In genomic region chrX:106105464-106105863, GRCm38 (mm10) we compare ENCODE assay signal across 8 mouse cellular contexts. TPM values are rescaled to one million over a fixed set of nuclear protein-coding genes. Genes with fewer than 3 reads are reported as not detected.
A peak's percentile ranks its signal among the peaks of the same experiment; 100 is the strongest.
DNase-seq lines count a peak whose midpoint lies in the region; ATAC-seq and TF ChIP-seq lines count a peak whose summit lies in the region.

No protein-coding gene starts in this region.

- peak; percentile 19 for DNase-seq in heart, adult 8-10 months (ENCODE audit: low spot score)
- DNase-seq in CH12.LX (ENCODE audit: extremely low read depth), result no peak
- peak; percentile 25 to 33 for DNase-seq in cerebellum, adult 2 months
- DNase-seq in liver, postnatal 0 days, result peak; percentile 26
- no peak for DNase-seq in forebrain, embryonic 10.5 days (ENCODE audit: extremely low spot score, low spot score)

- H3K4me1 ChIP-seq in heart, embryonic 12.5 days (replicated peaks), result no peaks in the 10 kb centered on the region
- no peaks in the 10 kb centered on the region for H3K4me1 ChIP-seq in CH12.LX (ENCODE audit: control insufficient read depth in 1 of 2, insufficient read depth in 2 of 2)
- no peaks in the 10 kb centered on the region for H3K4me1 ChIP-seq in cerebellum, adult 2 months (ENCODE audit: control insufficient read depth, insufficient read depth, low read length)
- H3K4me1 ChIP-seq in intestine, embryonic 16.5 days (ENCODE audit: control insufficient read depth, insufficient read depth, low read length), result no peaks in the 10 kb centered on the region
- no peaks in the 10 kb centered on the region for H3K4me1 ChIP-seq in liver, postnatal 0 days (ENCODE audit: insufficient read depth)
- no peaks in the 10 kb centered on the region for H3K4me1 ChIP-seq in stomach, embryonic 16.5 days (ENCODE audit: control insufficient read depth, insufficient read depth, low read length)
- no peaks in the 10 kb centered on the region for H3K4me1 ChIP-seq in forebrain, embryonic 10.5 days

- no peak overlapping the region for H3K9ac ChIP-seq in heart, embryonic 12.5 days
- no peak overlapping the region for H3K9ac ChIP-seq in CH12.LX (ENCODE audit: insufficient read depth, low read depth)
- no peak overlapping the region for H3K9ac ChIP-seq in intestine, embryonic 16.5 days (ENCODE audit: low read depth, low read length)
- H3K9ac ChIP-seq in liver, postnatal 0 days (replicated peaks), result no peak overlapping the region
- H3K9ac ChIP-seq in stomach, embryonic 16.5 days (ENCODE audit: low read length), result no peak overlapping the region

- peak in 1 of 2 experiments; percentile 52; a peak in 2 of 4 replicates for TF ChIP-seq CTCF in CH12.LX (conservative IDR thresholded peaks at IDR 0.05 in 1 of 2, IDR thresholded peaks at IDR 0.05 in 1 of 2; ENCODE audit: low read depth in 2 of 2, low read length in 2 of 2)
- TF ChIP-seq CTCF in cerebellum, adult 2 months (IDR thresholded peaks at IDR 0.05; ENCODE audit: borderline replicate concordance, insufficient read depth, low read depth, low read length), result peak; percentile 47; the same call in 1 of the 2 replicates
- TF ChIP-seq CTCF in liver, postnatal 0 days (IDR thresholded peaks at IDR 0.05; ENCODE audit: low read depth), result peak; percentile 68

- no peak overlapping the region for H3K4me3 ChIP-seq in heart, embryonic 12.5 days
- H3K4me3 ChIP-seq in CH12.LX (replicated peaks in 1 of 3; ENCODE audit: low read depth in 2 of 3, low read length in 2 of 3, poor library complexity in 1 of 3), result no peak overlapping the region
- no peak overlapping the region for H3K4me3 ChIP-seq in cerebellum, adult 2 months (replicated peaks; ENCODE audit: insufficient read depth, low read depth, low read length)
- H3K4me3 ChIP-seq in intestine, embryonic 16.5 days (ENCODE audit: low read length), result no peak overlapping the region
- no peak overlapping the region for H3K4me3 ChIP-seq in liver, postnatal 0 days (ENCODE audit: low read depth, low read length)
- no peak overlapping the region for H3K4me3 ChIP-seq in stomach, embryonic 16.5 days (replicated peaks; ENCODE audit: low read length)
- H3K4me3 ChIP-seq in forebrain, embryonic 10.5 days, result no peak overlapping the region

- no peak for ATAC-seq in heart, embryonic 12.5 days (ENCODE audit: insufficient number of reproducible peaks, low FRiP score)
- ATAC-seq in intestine, embryonic 16.5 days, result 0 out of 2 replicates have a peak, but pooled peaks have one; percentile 52
- peak; percentile 40; the same call in 1 of the 2 replicates for ATAC-seq in liver, postnatal 0 days
- peak; percentile 21; the same call in 1 of the 2 replicates for ATAC-seq in stomach, embryonic 16.5 days (ENCODE audit: insufficient read depth, low FRiP score)

- dilution Hi-C loops in CH12.LX (cut with MboI; ENCODE audit: extremely low pct_ligation_motif_present, extremely low pct_unique_long_range_greater_than_20kb, low sequenced_read_pairs), result no loop called here

- H3K36me3 ChIP-seq in heart, embryonic 12.5 days, result peaks cover 10% of the 10 kb centered on the region
- H3K36me3 ChIP-seq in CH12.LX (replicated peaks in 1 of 2; ENCODE audit: control insufficient read depth in 1 of 2, insufficient read depth in 1 of 2, low read length in 1 of 2), result peaks cover 13 to 30% of the 10 kb centered on the region in 2 experiments
- H3K36me3 ChIP-seq in intestine, embryonic 16.5 days (ENCODE audit: control insufficient read depth, insufficient read depth, low read length), result no peaks in the 10 kb centered on the region
- H3K36me3 ChIP-seq in liver, postnatal 0 days (replicated peaks; ENCODE audit: insufficient read depth, low read length), result no peaks in the 10 kb centered on the region; the same call in 1 of the 2 replicates
- peaks cover 3% of the 10 kb centered on the region; the same call in 1 of the 2 replicates for H3K36me3 ChIP-seq in stomach, embryonic 16.5 days (ENCODE audit: control insufficient read depth, insufficient read depth, low read length)
- H3K36me3 ChIP-seq in forebrain, embryonic 10.5 days (replicated peaks), result peaks cover 33% of the 10 kb centered on the region

- WGBS in heart, embryonic 12.5 days, result 55% methylated on average over 2 of the region's 2 CpGs
- WGBS in cerebellum, adult 2 months, result 23% methylated on average over 2 of the region's 2 CpGs
- 48% methylated on average over 2 of the region's 2 CpGs for WGBS in intestine, embryonic 16.5 days
- 55% methylated on average over 2 of the region's 2 CpGs for WGBS in liver, postnatal 0 days (ENCODE audit: insufficient replicate concordance)
- WGBS in stomach, embryonic 16.5 days, result 60% methylated on average over 2 of the region's 2 CpGs
- 65% methylated on average over 2 of the region's 2 CpGs for WGBS in forebrain, embryonic 10.5 days

- TF ChIP-seq RAD21 in CH12.LX (IDR thresholded peaks at IDR 0.05; ENCODE audit: low read depth, low read length), result peak; percentile 48

- no peak for TF ChIP-seq POLR2A in CH12.LX (IDR thresholded peaks at IDR 0.05; ENCODE audit: low read depth, low read length)
- TF ChIP-seq POLR2A in cerebellum, adult 2 months (IDR thresholded peaks at IDR 0.05; ENCODE audit: borderline replicate concordance, insufficient read depth, low read length), result no peak

- in situ Hi-C loops in CH12.LX (cut with MboI; ENCODE audit: low pct_ligation_motif_present, low pct_unique_long_range_greater_than_20kb, low sequenced_read_pairs), result no loop called here

- no peak overlapping the region for H3K27ac ChIP-seq in heart, embryonic 12.5 days (ENCODE audit: poor library complexity, severe bottlenecking)
- no peak overlapping the region for H3K27ac ChIP-seq in CH12.LX (ENCODE audit: insufficient read depth, low read depth)
- no peak overlapping the region for H3K27ac ChIP-seq in cerebellum, adult 2 months (ENCODE audit: insufficient read depth, low read length)
- H3K27ac ChIP-seq in intestine, embryonic 16.5 days (ENCODE audit: low read length), result no peak overlapping the region
- H3K27ac ChIP-seq in liver, postnatal 0 days (ENCODE audit: low read depth), result no peak overlapping the region
- no peak overlapping the region; the same call in 1 of the 2 replicates for H3K27ac ChIP-seq in stomach, embryonic 16.5 days (ENCODE audit: low read length)
- no peak overlapping the region for H3K27ac ChIP-seq in forebrain, embryonic 10.5 days

- no peaks in the 10 kb centered on the region for H3K79me2 ChIP-seq in CH12.LX (replicated peaks; ENCODE audit: control insufficient read depth, extremely low read depth, insufficient read depth, poor library complexity, severe bottlenecking)

- H3K9me3 ChIP-seq in heart, embryonic 12.5 days (replicated peaks), result no peaks in the 10 kb centered on the region
- H3K9me3 ChIP-seq in CH12.LX (replicated peaks; ENCODE audit: low read length), result no peaks in the 10 kb centered on the region
- no peaks in the 10 kb centered on the region for H3K9me3 ChIP-seq in intestine, embryonic 16.5 days (ENCODE audit: control insufficient read depth, low read length)
- no peaks in the 10 kb centered on the region for H3K9me3 ChIP-seq in liver, postnatal 0 days (ENCODE audit: low read length)
- H3K9me3 ChIP-seq in stomach, embryonic 16.5 days (replicated peaks; ENCODE audit: control insufficient read depth, low read length), result no peaks in the 10 kb centered on the region
- no peaks in the 10 kb centered on the region for H3K9me3 ChIP-seq in forebrain, embryonic 10.5 days

- no peak for TF ChIP-seq EP300 in CH12.LX (IDR thresholded peaks at IDR 0.05; ENCODE audit: low read length)
- TF ChIP-seq EP300 in liver, postnatal 0 days (IDR thresholded peaks at IDR 0.05; ENCODE audit: low read depth), result no peak

- no peaks in the 10 kb centered on the region for H3K27me3 ChIP-seq in heart, embryonic 12.5 days (replicated peaks)
- H3K27me3 ChIP-seq in CH12.LX (replicated peaks), result no peaks in the 10 kb centered on the region
- no peaks in the 10 kb centered on the region for H3K27me3 ChIP-seq in cerebellum, adult 2 months (ENCODE audit: control insufficient read depth, insufficient read depth, low read length)
- no peaks in the 10 kb centered on the region for H3K27me3 ChIP-seq in intestine, embryonic 16.5 days (replicated peaks; ENCODE audit: control insufficient read depth, insufficient read depth, low read length)
- H3K27me3 ChIP-seq in liver, postnatal 0 days (ENCODE audit: insufficient read depth, low read length), result no peaks in the 10 kb centered on the region
- no peaks in the 10 kb centered on the region for H3K27me3 ChIP-seq in stomach, embryonic 16.5 days (ENCODE audit: control insufficient read depth, insufficient read depth, low read length)
- peaks cover 59% of the 10 kb centered on the region for H3K27me3 ChIP-seq in forebrain, embryonic 10.5 days (ENCODE audit: poor library complexity, severe bottlenecking)

- H3K4me2 ChIP-seq in heart, embryonic 12.5 days, result no peak overlapping the region
- no peak overlapping the region for H3K4me2 ChIP-seq in CH12.LX (ENCODE audit: insufficient read depth, low read depth, poor library complexity, severe bottlenecking)
- no peak overlapping the region for H3K4me2 ChIP-seq in intestine, embryonic 16.5 days (ENCODE audit: low read depth, low read length)
- no peak overlapping the region for H3K4me2 ChIP-seq in liver, postnatal 0 days (ENCODE audit: low read depth, low read length)
- no peak overlapping the region for H3K4me2 ChIP-seq in stomach, embryonic 16.5 days (ENCODE audit: low read depth, low read length)

TF ChIP-seq in CH12.LX, 34 proteins besides CTCF, POLR2A, EP300 and RAD21:
- no peak for TF ChIP-seq MAZ (IDR thresholded peaks at IDR 0.05; ENCODE audit: low read depth, low read length)
- TF ChIP-seq PAX5 (IDR thresholded peaks at IDR 0.05; ENCODE audit: low read length), result no peak
- TF ChIP-seq SMC3 (IDR thresholded peaks at IDR 0.05; ENCODE audit: low read depth, low read length), result peak; percentile 31
- no peak for TF ChIP-seq CHD1 (IDR thresholded peaks at IDR 0.05; ENCODE audit: low read depth, low read length)
- no peak for TF ChIP-seq ZKSCAN1 (IDR thresholded peaks at IDR 0.05; ENCODE audit: borderline replicate concordance, low read depth, low read length)
- TF ChIP-seq SIN3A (IDR thresholded peaks at IDR 0.05; ENCODE audit: low read length), result no peak
- TF ChIP-seq RCOR1 (conservative IDR thresholded peaks at IDR 0.05; ENCODE audit: low read depth, low read length), result no peak
- TF ChIP-seq MAFK (IDR thresholded peaks at IDR 0.05; ENCODE audit: insufficient replicate concordance, low read length), result no peak

RNA-seq across cellular contexts. Expression of gene Tlr13, which starts 37.5 kb away (rescaled TPM):
- total RNA-seq in heart, adult 8-10 months (2022), result 1 to 10 TPM; 1.1 to 2.2 (median 1.1) TPM
- polyA plus RNA-seq in heart, embryonic 12.5 days (2016; fragmentation: Nextera tagmentation; extraction: Ambion mirVana), result 0.33 and 0.49 TPM in 2 replicates
- not detected in 2 replicates for total RNA-seq in CH12.LX (2012; rRNA removed)
- total RNA-seq in CH12.LX (2014; rRNA removed), result not detected in 2 replicates
- 0.08 TPM in 1 of 2 replicates, not detected in the other for polyA plus RNA-seq in CH12.LX (2012; ENCODE audit: insufficient read length, low read depth)
- polyA plus RNA-seq in cerebellum, adult 2 months (2012; rRNA removed), result 0.41 and 0.49 TPM in 2 replicates
- polyA plus RNA-seq in intestine, embryonic 16.5 days (2015; fragmentation: Nextera tagmentation; extraction: Ambion mirVana), result 0.67 and 0.89 TPM in 2 replicates
- 1.2 and 1.5 TPM in 2 replicates for polyA plus RNA-seq in liver, postnatal 0 days (2015; fragmentation: Nextera tagmentation; extraction: Ambion mirVana)
- 1.4 TPM in 2 replicates for polyA plus RNA-seq in stomach, embryonic 16.5 days (2015; fragmentation: Nextera tagmentation; extraction: Ambion mirVana)
- 0.10 and 0.12 TPM in 2 replicates for polyA plus RNA-seq in forebrain, embryonic 10.5 days (2016; fragmentation: Nextera tagmentation; extraction: Ambion mirVana)

Comparison
In these comparisons a context has a peak if more than half of its experiments do, and no peak if none do; other contexts are left out.
1. DNase-seq: peak in heart, adult 8-10 months (single experiment), cerebellum, adult 2 months (2 of 2) and liver, postnatal 0 days (single experiment); none in CH12.LX (single experiment) and forebrain, embryonic 10.5 days (single experiment).